Mouse (Mus musculus) megakaryocyte, embryonic 14.5 days (primary cell): Measurements from ENCODE around the gene Ddx11. TPM values are rescaled to one million over a fixed set of nuclear protein-coding genes. Genes with fewer than 3 reads are reported as not detected.
"Not testable (repeated sequence)": the region's sequence is repeated elsewhere in the genome, so short reads cannot be mapped to it uniquely, and the experiment has no call there.

Source experiments
- H3K27me3 ChIP-seq: replicated peaks from 2 replicates; pipeline ENCODE3; 2012; ENCODE audit warnings: inconsistent platforms
- H3K36me3 ChIP-seq: replicated peaks from 2 replicates; pipeline ENCODE3; 2012; ENCODE audit warnings: low read length, inconsistent platforms, mixed read lengths
- H3K4me1 ChIP-seq: 2 replicates; pipeline ENCODE4 v1.6.1; 2012; ENCODE audit warnings: inconsistent platforms
- H3K4me3 ChIP-seq: replicated peaks from 2 replicates; pipeline ENCODE3; 2012; ENCODE audit warnings: moderate library complexity, mild to moderate bottlenecking, inconsistent platforms
- H3K9me3 ChIP-seq: 2 replicates; pipeline ENCODE4 v1.6.1; 2012; ENCODE audit warnings: inconsistent platforms
- FLI1 ChIP-seq: IDR thresholded peaks from 2 replicates; pipeline ENCODE4 v1.6.1; 2012; ENCODE audit warnings: low read length, inconsistent platforms, mixed read lengths
- GATA1 ChIP-seq: IDR thresholded peaks from 3 replicates; pipeline ENCODE4 v1.6.1; 2012; ENCODE audit warnings: mixed read lengths, low read length, inconsistent platforms, borderline replicate concordance
- polyA plus RNA-seq: library from polyadenylated mRNA; stranded (reverse); fragments of >175 nt; gene quantifications from 2 replicates; pipeline ENCODE4 v1.2.3, GENCODE M21; 2012; ENCODE audit warnings: low replicate concordance; ENCODE audit not compliant: insufficient read depth

Gene Ddx11
- polyA plus RNA-seq, 1 experiment, result 3.1 TPM

DNA sequence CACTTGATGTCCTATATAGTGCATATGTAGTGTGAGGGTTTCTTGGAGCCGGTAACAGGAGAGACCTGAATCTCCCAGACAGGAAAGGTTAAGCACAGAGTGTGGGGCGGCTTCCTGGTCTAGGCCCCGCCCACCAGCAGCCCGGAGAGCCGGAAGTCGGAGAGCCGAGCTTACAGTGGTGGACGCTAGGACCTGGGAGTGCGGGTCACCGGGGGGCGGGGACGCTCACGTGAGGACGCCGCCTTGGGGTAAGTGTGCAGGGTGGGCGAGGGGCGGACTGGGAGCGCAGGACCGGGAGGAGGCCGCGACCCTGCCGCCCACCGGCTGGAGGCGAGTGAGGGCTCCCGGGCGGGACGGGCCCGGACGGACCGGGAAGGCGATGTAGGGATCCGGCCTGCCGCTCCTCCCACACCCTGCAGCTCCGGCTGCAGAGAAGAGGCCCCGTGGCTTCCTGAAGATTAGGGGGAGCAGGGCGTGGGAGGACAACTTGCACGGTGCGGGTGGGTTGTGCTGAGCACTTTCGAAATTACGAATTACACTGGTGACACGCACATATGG is 11.8 kb upstream of the Ddx11 start, which contains the start of gene Washc1:
Gene Washc1, plus strand, starts transcription at position 144 of the 558 bp plus-strand sequence.
- no peaks in the 10 kb centered on the region for H3K27me3 ChIP-seq
- H3K9me3 ChIP-seq, result no peaks in the 10 kb centered on the region
- H3K4me1 ChIP-seq, result peaks cover 72% of the 10 kb centered on the region
- TF ChIP-seq FLI1, result no peak
- TF ChIP-seq GATA1, result no peak
- peak within 1 kb of the TSS; percentile 97 for H3K4me3 ChIP-seq
- H3K36me3 ChIP-seq, result peaks cover 38% of the 10 kb centered on the region

DNA sequence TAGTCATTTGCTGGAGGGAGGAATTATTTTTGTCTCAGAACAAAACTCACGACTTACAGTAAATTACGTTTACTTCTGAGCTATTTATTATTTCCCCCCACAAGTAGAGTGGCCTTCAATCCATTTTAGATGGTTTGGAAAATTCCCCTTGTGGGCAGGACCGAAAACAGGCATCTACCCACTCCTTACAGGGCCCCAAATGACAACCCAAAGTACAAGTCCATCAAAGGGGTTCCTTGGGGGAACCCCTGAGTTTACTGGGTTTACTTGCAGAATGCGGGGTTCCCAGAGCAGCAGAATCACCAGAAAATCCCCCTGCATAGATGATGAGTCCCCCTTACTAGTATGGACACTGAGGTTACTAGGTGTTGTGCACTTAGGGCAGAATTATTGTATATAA is 11.2 kb upstream of the Ddx11 start:
- Histone ChIP-seq H3K27me3 (no peaks in the 10 kb centered on the region), H3K36me3 (peaks cover 44% of the 10 kb centered on the region), H3K4me1 (peaks cover 72% of the 10 kb centered on the region), H3K4me3 (peak overlapping the region; percentile 97), H3K9me3 (no peaks in the 10 kb centered on the region)
- TF ChIP-seq FLI1, result no peak
- TF ChIP-seq GATA1, result no peak

DNA sequence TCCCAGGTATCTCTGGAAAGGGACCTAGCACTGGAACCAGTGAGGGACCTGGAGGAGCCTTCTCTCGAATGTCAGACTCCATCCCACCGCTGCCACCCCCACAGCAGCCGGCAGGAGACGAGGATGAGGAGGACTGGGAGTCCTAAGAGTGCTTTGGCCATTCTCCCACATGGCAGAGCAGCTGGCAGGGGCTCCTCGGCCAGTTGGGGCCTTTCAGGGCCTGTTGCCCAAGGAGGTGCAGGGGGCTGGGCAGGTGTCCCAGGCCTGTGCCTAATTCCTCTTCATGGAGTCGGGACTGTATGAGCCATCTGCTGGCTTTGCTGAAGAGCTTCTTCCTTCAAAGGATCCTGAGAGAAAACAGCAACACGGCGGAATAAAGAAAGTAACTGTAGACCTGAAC is 4.3 kb upstream of the Ddx11 start:
- peaks cover 36% of the 10 kb centered on the region for H3K4me1 ChIP-seq
- H3K27me3 ChIP-seq, result no peaks in the 10 kb centered on the region
- H3K36me3 ChIP-seq, result peaks cover 69% of the 10 kb centered on the region
- TF ChIP-seq GATA1 (no peak), FLI1 (no peak)
- H3K9me3 ChIP-seq, result no peaks in the 10 kb centered on the region
- H3K4me3 ChIP-seq, result no peak overlapping the region

DNA sequence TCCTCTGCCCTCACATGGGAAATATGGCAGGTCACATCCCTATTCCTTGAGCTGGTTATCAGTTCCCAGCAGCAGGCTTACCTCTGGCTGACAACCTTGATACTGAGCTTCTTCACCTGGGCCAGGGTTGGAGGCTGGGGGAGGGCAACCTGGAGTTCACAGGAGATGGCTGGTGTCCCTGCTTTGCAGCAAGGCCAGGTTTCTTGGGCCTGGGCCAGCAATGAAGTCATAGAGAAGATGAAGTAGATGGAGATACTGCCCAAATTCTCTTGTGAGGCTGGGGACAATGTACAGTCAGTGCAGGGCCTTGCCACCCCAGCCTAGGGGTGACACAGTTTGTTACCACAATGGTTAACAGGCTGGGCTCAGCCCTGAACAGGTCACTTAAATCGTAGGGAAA is 2.6 kb upstream of the Ddx11 start:
- Histone ChIP-seq H3K4me1 (peaks cover 38% of the 10 kb centered on the region), H3K27me3 (no peaks in the 10 kb centered on the region), H3K36me3 (peaks cover 52% of the 10 kb centered on the region), H3K4me3 (no peak overlapping the region), H3K9me3 (no peaks in the 10 kb centered on the region)
- TF ChIP-seq GATA1, result no peak

DNA sequence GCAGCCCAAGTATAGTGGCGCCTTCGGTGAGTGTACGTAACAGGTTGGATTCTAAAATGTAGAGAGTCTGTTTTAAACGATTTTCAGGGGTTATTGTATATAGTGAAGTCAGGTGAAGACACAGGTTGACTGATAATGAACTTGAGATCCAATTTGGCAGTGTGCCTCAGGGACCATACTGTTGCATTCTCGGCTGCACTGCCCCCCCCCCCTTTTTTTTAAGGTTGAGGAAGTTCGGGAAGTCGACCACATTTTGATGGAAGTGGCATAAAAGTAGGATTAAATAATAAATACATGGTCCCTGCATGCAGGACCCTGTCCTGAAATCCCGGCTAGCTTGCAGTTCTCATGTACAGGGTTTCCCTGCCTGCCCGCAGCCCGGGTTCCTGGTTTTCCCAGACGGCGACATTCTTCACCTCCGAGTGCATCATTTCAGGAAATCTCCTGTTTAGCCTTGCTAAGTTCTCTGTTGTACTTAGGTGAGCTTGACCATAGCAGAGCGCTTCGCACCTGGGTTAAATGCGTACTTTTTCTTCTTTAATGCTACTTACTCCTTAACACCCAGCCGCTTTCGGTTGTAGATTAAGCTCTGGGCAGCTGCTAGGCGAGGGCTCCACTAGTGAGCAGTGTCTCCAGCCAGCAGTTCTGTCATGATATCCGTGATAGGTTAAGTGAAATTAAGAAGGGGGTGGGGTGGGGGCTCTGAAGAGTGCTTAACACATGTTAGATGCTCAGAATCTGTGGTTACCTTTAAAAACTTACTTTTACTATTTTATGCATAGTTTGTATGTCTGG is 693 bp downstream of the Ddx11 start:
- Histone ChIP-seq H3K9me3 (no peaks in the 10 kb centered on the region), H3K36me3 (peaks cover 49% of the 10 kb centered on the region), H3K27me3 (no peaks in the 10 kb centered on the region), H3K4me3 (peak overlapping the region; percentile 95), H3K4me1 (peaks cover 38% of the 10 kb centered on the region)
- no peak for TF ChIP-seq GATA1
- TF ChIP-seq FLI1, result no peak

DNA sequence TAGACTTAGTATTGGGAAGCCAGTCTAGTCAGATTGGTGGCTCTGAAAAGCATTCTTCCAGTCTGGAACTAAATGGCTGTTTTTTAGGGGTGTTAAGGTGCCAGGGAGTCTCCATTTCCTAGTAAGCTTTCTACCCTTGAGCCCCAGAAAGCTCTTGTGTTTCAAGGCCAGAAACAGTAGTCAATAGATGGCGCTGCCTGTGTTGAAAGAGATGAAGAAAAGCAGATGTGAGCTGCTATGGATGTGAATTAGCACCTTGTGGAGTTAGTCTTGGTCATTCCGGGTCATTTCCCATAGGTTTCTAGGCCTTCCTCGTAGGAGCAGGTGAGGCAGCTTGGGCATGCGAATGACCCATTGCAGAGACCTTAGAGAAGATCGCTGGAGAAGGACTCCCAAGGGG is 1.9 kb downstream of the Ddx11 start:
- Histone ChIP-seq H3K4me1 (peaks cover 38% of the 10 kb centered on the region), H3K9me3 (no peaks in the 10 kb centered on the region), H3K27me3 (no peaks in the 10 kb centered on the region), H3K4me3 (peak overlapping the region; percentile 95), H3K36me3 (peaks cover 50% of the 10 kb centered on the region)
- TF ChIP-seq FLI1, result no peak
- no peak for TF ChIP-seq GATA1

DNA sequence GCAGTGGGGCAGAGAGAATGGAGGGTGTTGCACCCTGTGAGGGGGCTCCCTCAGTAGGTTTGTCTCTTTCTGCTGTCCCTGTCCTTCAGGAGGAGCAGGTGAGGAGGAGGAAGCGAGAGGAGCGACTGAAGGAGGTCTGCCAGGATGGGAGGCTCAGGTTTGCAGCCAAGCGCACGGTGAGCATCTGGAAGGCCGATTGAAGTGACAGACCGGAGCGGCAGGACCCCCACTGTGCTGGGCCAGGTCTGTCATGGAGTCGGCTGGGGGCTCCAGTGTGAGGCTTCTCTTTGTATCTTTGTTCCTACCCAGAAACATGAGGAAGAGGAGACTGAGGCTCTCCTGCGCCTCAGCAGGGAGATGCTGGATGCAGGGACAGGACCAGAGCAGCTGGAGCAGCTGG is 7.1 kb downstream of the Ddx11 start:
- TF ChIP-seq FLI1 (no peak), GATA1 (no peak)
- Histone ChIP-seq H3K4me1 (peaks cover 11% of the 10 kb centered on the region), H3K27me3 (no peaks in the 10 kb centered on the region), H3K36me3 (peaks cover 91% of the 10 kb centered on the region), H3K9me3 (no peaks in the 10 kb centered on the region), H3K4me3 (no peak overlapping the region)

DNA sequence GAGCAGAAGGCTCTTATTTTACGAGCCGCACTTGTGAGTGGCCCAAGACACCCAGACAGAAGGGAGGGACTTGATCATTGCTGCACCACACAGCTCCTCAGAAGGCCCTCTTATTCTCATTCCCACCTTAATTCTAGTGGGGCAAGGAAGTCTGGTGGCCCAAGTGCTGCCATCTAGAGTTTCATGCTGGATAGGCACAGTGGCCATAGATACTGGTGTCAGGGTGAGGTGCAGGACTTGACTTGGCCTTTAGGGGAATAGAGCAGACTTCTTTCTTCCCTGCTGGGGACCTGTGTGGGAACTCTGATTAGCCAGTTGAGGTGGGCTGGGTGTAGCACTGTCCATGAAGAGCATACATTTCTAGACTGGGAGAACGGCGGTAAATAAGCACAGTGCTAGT is 7.9 kb downstream of the Ddx11 start:
- Histone ChIP-seq H3K4me3 (no peak overlapping the region), H3K36me3 (peaks cover 97% of the 10 kb centered on the region), H3K9me3 (no peaks in the 10 kb centered on the region), H3K27me3 (no peaks in the 10 kb centered on the region), H3K4me1 (peaks cover 5% of the 10 kb centered on the region; the same call in 1 of the 2 replicates)
- no peak for TF ChIP-seq GATA1
- TF ChIP-seq FLI1, result no peak

DNA sequence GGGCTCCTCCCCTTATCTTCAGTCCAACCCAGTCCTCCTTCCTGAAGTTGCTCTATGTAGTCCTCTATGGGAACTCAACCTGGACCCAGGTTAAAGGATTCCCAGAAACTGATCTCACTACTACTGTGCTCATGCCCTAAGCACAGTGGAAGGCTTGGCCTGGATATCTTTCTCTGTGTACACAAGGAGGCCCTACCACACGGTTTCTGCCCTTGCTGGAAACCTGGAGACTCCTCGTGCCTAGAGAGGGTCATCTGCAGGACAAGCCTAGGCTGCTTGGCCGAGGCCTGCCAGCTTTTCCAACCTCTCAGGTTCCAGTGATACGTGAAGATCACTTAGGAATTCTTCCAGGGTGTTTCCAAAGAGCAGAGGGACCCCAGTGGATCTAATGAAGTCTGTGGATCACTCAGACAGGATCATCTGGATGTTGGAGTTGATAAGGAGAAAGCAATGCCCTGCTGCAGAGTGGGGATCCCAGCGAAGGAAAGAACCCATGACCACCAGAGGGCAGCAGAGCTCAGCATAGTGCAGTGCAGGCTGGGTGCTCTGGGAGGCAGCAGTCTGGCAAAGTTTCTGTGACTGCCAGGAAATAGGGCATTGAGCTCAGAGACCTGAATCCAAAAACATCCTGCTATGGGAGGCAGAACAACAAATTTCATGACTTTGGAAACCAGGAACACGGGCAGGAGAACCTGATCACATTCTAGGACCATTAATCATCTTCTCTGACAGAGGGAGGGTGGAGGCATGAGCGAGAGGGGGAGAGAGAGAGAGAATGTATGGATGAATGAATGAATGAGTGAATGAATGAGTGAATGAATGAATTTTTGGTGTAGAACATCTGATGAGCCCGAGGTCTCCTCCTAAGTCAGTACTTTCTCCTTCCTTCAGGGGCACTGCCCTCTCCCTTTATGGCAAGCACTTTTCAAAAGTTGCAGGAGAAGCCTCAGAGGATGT is 29.7 kb downstream of the Ddx11 start:
- H3K4me3 ChIP-seq, H3K27me3 ChIP-seq, H3K4me1 ChIP-seq, H3K9me3 ChIP-seq: not testable (repeated sequence)
- peaks cover 44% of the 10 kb centered on the region for H3K36me3 ChIP-seq

DNA sequence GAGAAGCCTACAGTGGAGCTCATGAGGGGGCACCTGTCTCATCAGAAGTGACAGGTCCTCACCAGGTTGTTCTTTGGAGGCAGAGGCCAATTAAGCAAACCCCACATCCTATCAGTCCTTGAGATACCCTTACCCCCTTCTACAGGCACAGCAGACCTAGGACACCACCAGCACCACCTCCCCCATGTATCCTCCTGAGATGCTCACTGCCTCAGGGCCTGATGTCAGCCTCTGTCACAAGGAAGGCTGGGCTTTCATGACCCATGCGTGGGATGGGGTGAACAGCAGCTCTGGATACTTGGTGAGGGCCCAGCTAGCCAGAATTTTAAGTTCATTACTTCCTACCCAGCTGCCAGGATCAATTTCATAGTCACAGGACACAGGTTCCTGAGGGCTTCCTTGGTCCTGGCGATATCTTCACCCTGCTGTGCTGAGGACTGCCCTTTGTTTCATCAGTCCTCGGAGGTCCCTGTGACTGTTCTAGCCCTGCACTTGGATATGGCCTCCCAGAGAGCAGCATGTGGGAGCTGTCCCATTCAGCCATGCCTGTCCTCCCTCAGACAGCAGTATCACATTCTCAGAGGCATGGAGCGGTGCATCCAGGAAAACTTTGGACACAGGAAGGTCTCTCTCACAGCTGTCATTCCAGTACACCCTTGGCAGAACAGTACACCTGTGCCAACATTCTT is 30.6 kb downstream of the Ddx11 start:
- not testable (repeated sequence) for H3K27me3 ChIP-seq, H3K4me1 ChIP-seq, H3K4me3 ChIP-seq
- Histone ChIP-seq H3K9me3 (peaks cover 11% of the 10 kb centered on the region), H3K36me3 (peaks cover 35% of the 10 kb centered on the region)
